Mouse (Mus musculus): ENCODE results near the gene 1300017J02Rik. TPM values are rescaled to one million over a fixed set of nuclear protein-coding genes. Genes with fewer than 3 reads are reported as not detected.
"Not testable (repeated sequence)": the region's sequence is repeated elsewhere in the genome, so short reads cannot be mapped to it uniquely, and the experiment has no call there.

1300017J02Rik gene
- total RNA-seq (2021), result under 1 TPM; 0.34 to 0.45 TPM
- long read RNA-seq, experiment 1, result 0 reads
- long read RNA-seq, experiment 2, result 0 reads

- intact Hi-C loops (cut with DNase I), result loop anchor here (5.0 to 10.0 kb wide), 4 partner anchors 78 to 680 kb away; partner anchors contain the start of genes Anapc13 and Cep63
- DNase-seq, result peak; percentile 94 to 97
Measured at GRCm38 (mm10) chr9:103304927-103305326, at the start of gene 1300017J02Rik, which contains the start of gene Topbp1. TSS of gene 1300017J02Rik (minus strand) at chr9:103305082. TSS of gene Topbp1 (plus strand) at chr9:103305215.

DNA sequence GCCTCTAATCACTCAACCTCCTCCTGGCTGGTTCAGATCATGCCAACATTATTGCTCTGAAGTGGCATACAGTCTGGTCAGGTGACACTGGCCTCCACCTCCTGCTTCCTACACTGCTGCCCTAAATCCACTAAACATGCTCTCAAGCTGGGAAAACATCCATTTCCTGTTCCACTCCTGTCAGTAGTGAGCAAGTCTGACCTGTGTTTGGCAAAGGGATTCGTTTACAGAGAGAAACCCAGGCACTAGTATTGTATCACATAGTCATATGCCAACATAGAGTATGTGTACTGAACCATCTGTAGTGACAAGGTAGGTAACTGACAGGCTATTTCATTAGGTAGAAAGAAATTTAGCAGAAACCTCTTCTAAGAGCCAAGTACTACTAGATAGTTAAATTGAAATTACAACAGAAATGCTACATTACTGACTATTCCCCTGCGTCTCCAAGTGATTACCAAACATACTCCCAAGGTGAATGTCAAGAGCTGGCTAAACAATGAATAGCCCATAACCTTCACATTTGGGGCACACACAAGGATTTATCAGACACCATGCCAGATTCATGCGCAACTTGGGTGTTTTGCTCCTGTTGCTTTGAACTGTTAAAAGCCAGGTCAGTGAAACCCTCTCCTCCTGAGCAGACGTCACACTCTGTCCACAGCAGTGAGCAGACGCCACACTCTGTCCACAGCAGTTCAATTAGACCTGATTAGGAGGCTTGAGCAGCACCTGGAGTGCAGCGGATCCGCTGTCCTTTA, 48.8 kb upstream of the 1300017J02Rik start:
- intact Hi-C loops (cut with DNase I); DNase-seq: not testable (repeated sequence)

- DNase-seq, result no peak
- intact Hi-C loops (cut with DNase I), result no loop called here
Measured at GRCm38 (mm10) chr9:103348791-103349190, 43.9 kb upstream of the 1300017J02Rik start.

- DNase-seq, result no peak
- intact Hi-C loops (cut with DNase I), result no loop called here
Measured at GRCm38 (mm10) chr9:103347996-103348490, 43.2 kb upstream of the 1300017J02Rik start.

- intact Hi-C loops (cut with DNase I), result no loop called here
- DNase-seq, result no peak
Measured at GRCm38 (mm10) chr9:103347045-103347444, 42.2 kb upstream of the 1300017J02Rik start.

- intact Hi-C loops (cut with DNase I), result no loop called here
- DNase-seq, result no peak
Measured at GRCm38 (mm10) chr9:103336912-103337311, 32.0 kb upstream of the 1300017J02Rik start.

- intact Hi-C loops (cut with DNase I), result no loop called here
- DNase-seq, result no peak
Measured at GRCm38 (mm10) chr9:103332663-103333062, 27.8 kb upstream of the 1300017J02Rik start.

GRCm38 (mm10) chr9:103326449-103326848, 21.6 kb upstream of the 1300017J02Rik start:
- intact Hi-C loops (cut with DNase I), result no loop called here
- no peak for DNase-seq

- no peak for DNase-seq
- intact Hi-C loops (cut with DNase I), result no loop called here
Measured at GRCm38 (mm10) chr9:103324678-103325077, 19.8 kb upstream of the 1300017J02Rik start.

GRCm38 (mm10) chr9:103309832-103310231, 5.0 kb upstream of the 1300017J02Rik start:
- intact Hi-C loops (cut with DNase I), result loop anchor here (5.0 to 10.0 kb wide), 3 partner anchors 52 to 685 kb away; partner anchors contain the start of genes Anapc13 and Cep63

GRCm38 (mm10) chr9:103305332-103306041, 605 bp upstream of the 1300017J02Rik start:
- intact Hi-C loops (cut with DNase I), result loop anchor here (10.0 kb wide), 2 partner anchors 391 to 681 kb away; partner anchors contain the start of genes Anapc13 and Cep63
- no peak for DNase-seq

More at GRCm38 (mm10) chr9:103309832-103310231, 5.0 kb upstream of the 1300017J02Rik start:
- DNase-seq, result no peak

- DNase-seq, result peak; percentile 60 to 76
- intact Hi-C loops (cut with DNase I), result loop anchor here (1.0 to 10.0 kb wide), 5 partner anchors 75 to 678 kb away; partner anchors contain the start of genes Anapc13 and Cep63
Measured at GRCm38 (mm10) chr9:103302666-103303065, 2.2 kb downstream of the 1300017J02Rik start.

DNA sequence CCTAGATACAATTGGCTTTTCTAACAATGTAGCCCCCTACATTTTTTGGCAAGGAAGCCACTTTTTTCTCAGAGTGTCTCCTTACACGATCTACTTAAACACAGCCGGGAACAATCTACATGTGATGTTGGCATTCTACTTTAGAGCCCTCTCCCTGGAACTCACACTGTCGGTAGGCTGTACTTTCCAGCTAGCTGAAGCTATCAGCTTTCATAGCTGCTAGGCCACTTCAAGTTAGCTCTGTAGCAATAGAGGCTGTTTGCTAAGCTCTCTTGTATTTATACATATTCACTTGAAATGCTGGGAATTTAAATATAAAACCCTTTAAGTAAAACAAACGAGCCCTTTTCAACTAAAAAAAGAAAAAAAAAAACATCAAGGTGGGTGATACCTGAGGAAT, 2.6 kb downstream of the 1300017J02Rik start:
- DNase-seq, result no peak
- intact Hi-C loops (cut with DNase I), result loop anchor here (1.0 to 10.0 kb wide), 5 partner anchors 75 to 677 kb away; partner anchors contain the start of genes Anapc13 and Cep63

DNA sequence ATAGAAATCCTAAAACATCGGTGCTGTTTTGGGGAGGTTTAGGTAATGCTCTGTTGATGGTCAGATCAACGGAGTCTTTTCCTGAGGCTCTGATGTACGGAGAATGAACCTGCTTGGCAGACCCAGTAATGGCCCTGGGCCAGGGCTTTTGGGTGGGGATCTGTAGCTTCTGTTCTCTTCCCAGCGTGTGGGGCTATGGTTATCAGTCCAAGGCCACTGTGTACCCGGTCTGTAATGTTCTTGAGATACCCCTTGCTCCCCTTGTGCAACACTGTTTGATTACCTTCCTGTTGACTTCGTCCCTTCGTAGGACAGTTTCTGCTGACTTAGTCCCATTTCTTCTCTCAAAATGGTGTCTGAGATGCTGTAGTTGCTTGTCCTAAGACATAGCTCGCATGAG, 3.8 kb downstream of the 1300017J02Rik start:
- intact Hi-C loops (cut with DNase I), result loop anchor here (5.0 to 10.0 kb wide), 4 partner anchors 74 to 676 kb away; partner anchors contain the start of genes Anapc13 and Cep63

GRCm38 (mm10) chr9:103294507-103294906, 10.4 kb downstream of the 1300017J02Rik start:
- intact Hi-C loops (cut with DNase I), result no loop called here
- DNase-seq, result no peak

More for the DNA sequence above, 3.8 kb downstream of the 1300017J02Rik start:
- no peak for DNase-seq

DNA sequence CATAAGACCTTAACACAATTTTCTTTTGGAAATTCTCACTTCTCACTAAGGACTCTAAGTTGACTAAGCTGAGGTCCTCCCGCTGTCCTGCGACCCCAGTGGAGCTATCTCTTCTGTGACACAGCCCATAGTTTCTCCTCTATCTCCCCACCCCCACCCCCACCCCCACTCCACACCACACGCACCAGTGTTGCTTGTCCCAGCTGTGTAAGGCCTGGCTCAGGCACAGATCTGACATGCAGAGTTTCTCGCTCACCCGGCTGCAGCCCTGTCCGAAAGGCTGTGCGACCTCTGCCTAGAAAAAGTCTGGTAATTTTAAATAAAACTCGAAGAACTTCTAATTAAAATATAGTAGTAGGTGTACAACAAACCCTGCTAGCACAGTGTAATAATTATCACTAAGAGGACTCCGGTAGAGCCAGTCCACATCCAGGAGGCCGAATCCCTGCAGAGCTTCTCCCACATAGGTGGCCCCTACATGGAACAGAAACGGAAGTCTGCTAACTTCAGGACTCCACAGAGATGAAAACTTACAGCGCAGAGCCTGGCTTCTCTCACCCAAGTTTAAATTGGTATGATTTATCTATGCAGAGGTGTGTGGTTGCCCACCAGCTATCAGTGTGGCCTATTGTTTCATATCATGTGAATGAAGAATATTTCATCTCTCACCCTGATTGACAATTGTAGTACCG, 16.2 kb downstream of the 1300017J02Rik start:
- intact Hi-C loops (cut with DNase I), result no loop called here
- DNase-seq, result no peak

DNA sequence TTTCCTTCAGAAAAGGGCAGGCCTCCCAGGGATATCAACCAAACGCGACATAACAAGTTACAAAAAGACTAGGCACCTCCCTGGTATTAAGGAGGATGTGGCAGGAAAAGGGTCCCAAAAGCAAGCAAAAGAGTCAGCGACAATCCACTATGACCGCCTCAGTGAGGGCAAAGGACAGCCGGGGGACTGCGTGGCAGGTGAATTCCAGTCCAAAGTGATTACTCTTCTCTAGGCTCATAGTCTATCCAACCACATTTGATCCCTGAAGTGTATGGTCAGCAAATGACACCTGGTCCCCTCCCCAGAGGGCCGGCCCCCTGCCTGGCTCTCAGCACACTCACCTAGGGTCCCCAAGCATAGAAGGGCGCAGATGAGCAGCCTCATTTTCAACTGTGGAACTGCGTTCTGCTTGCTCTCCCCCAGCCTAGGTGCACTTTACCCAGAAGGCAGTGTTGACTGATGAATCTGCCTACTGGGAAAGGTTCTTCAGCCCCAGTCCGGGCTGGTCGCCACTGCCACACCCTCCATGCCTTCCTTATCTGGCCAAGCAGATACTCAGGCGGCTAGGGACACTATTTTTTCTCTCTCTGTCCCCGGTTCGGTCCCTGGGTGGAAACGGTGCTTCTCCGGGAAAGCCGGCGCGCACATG, 16.9 kb downstream of the 1300017J02Rik start:
- intact Hi-C loops (cut with DNase I), result no loop called here
- no peak for DNase-seq

DNA sequence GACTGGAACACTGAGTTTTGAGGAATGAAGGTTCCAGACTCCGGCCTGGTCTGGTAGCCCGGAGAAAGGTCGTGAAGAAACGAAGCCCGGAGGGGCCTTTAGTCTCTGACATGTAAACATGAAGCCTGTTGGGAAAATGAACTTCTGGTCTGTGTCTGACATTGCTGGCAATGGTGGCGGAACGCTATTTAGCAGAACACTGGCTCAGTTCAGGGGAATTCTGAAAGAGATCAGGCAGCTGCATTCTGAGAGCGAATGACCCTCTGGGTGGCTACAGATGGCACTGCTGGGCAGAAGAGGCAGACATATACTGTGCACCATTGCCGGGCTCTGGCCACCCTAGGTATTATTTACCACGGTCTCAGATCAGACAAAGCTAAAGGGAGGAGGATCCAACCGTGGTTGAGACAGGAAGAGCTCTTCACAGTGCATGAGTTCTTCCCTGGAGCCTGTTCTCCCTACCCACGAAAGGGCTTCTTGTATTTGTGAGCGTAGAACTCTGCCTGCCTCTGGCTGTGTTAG, 17.9 kb downstream of the 1300017J02Rik start:
- intact Hi-C loops (cut with DNase I), result no loop called here
- no peak for DNase-seq

DNA sequence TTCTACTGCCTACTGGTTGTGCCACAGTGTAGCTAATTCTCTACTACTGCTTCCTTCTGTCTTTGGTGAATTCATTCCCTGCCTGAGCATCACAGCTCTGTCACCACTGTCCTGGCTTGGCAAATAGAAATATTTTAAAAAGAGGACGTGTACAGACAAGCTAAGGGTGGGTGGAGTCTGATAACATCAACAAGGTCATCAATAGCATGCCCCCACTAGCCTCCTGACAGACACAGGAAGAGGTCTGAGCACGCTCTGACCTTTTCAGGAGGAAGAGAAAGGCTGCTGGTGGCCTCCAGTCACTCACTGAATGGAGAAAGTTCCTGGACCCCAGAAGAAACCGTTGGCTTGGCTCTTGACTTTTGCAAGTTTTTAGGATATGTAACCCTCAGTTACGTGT, 18.5 kb downstream of the 1300017J02Rik start:
- intact Hi-C loops (cut with DNase I), result no loop called here

More for the DNA sequence above, 18.5 kb downstream of the 1300017J02Rik start:
- no peak for DNase-seq

All from heart, postnatal 14 days (tissue).